Mouse (Mus musculus) intestine, embryonic 16.5 days (tissue): ENCODE results near the gene Rsph3a. TPM values are rescaled to one million over a fixed set of nuclear protein-coding genes. Genes with fewer than 3 reads are reported as not detected.
"Not testable (repeated sequence)": the region's sequence is repeated elsewhere in the genome, so short reads cannot be mapped to it uniquely, and the experiment has no call there.

Experiments used
- ATAC-seq: fragments of 200-750 bp; cut with Nextera tagmentation; 2 replicates; pipeline ENCODE4 v1.8.0; 2017; ENCODE audit warnings: moderate TSS enrichment, moderate library complexity
- H3K27ac ChIP-seq: fragments of 300-500 bp; sonication (generic); 2 replicates; pipeline ENCODE4 v1.5.1; 2014; ENCODE audit warnings: mild to moderate bottlenecking, low read length
- H3K27me3 ChIP-seq: fragments of 300-500 bp; sonication (generic); replicated peaks from 2 replicates; pipeline ENCODE4 v1.6.1; 2014; ENCODE audit warnings: low read length, control low read depth, mixed read lengths; ENCODE audit not compliant: control insufficient read depth, insufficient read depth
- H3K36me3 ChIP-seq: fragments of 300-500 bp; sonication (generic); 2 replicates; pipeline ENCODE4 v1.6.1; 2014; ENCODE audit warnings: low read length, control low read depth; ENCODE audit not compliant: control insufficient read depth, insufficient read depth
- H3K4me1 ChIP-seq: fragments of 300-500 bp; sonication (generic); 2 replicates; pipeline ENCODE4 v1.6.1; 2014; ENCODE audit warnings: low read length, control low read depth, mixed read lengths; ENCODE audit not compliant: control insufficient read depth, insufficient read depth
- H3K4me2 ChIP-seq: fragments of 300-500 bp; sonication (generic); 2 replicates; pipeline ENCODE4 v1.6.1; 2014; ENCODE audit warnings: low read depth, low read length, control low read depth
- H3K4me3 ChIP-seq: fragments of 300-500 bp; sonication (generic); 2 replicates; pipeline ENCODE4 v1.5.1; 2014; ENCODE audit warnings: mild to moderate bottlenecking, low read length
- H3K9ac ChIP-seq: fragments of 300-500 bp; sonication (generic); 2 replicates; pipeline ENCODE4 v1.6.1; 2014; ENCODE audit warnings: low read depth, low read length
- H3K9me3 ChIP-seq: fragments of 300-500 bp; sonication (generic); 2 replicates; pipeline ENCODE4 v1.6.1; 2016; ENCODE audit warnings: low read length, control low read depth; ENCODE audit not compliant: control insufficient read depth
- WGBS: fragments of 180-500 bp; shearing (Covaris S2); extraction: QIAGEN DNeasy Blood & Tissue Kit; methylation state at CpG from one replicate; pipeline ENCODE4 v1.1.7; 2014; 5-methylcytosine and 5-hydroxymethylcytosine counted together
- polyA plus RNA-seq: library from polyadenylated mRNA; unstranded; fragments of >200 nt; fragmentation: Nextera tagmentation; extraction: Ambion mirVana; gene quantifications from 2 replicates; pipeline ENCODE4 v1.2.1, GENCODE M21; 2015

Rsph3a gene
- polyA plus RNA-seq, result 46.4 and 50.7 TPM in 2 replicates

- not testable (repeated sequence) for H3K36me3 ChIP-seq, H3K9me3 ChIP-seq, H3K27me3 ChIP-seq, H3K4me1 ChIP-seq
- Histone ChIP-seq H3K4me2 (peak within 1 kb of the TSS; percentile 66), H3K27ac (peak within 1 kb of the TSS; percentile 85), H3K9ac (peak within 1 kb of the TSS; percentile 64), H3K4me3 (peak within 1 kb of the TSS; percentile 51)
- ATAC-seq, result peak; percentile 99
- WGBS, result 2% methylated on average over 58 of the region's 58 CpGs
Measured at GRCm38 (mm10) chr17:7945117-7946052, at the start of gene Rsph3a. Gene Rsph3a (plus strand): TSS chr17:7945614.

GRCm38 (mm10) chr17:7896047-7896635 lies 49.3 kb upstream of the Rsph3a start:
- Histone ChIP-seq H3K9ac (no peak overlapping the region), H3K4me1 (no peaks in the 10 kb centered on the region), H3K4me3 (no peak overlapping the region), H3K4me2 (no peak overlapping the region), H3K27me3 (no peaks in the 10 kb centered on the region), H3K27ac (no peak overlapping the region), H3K36me3 (no peaks in the 10 kb centered on the region), H3K9me3 (no peaks in the 10 kb centered on the region)
- 64% methylated on average over 10 of the region's 10 CpGs for whole genome bisulfite sequencing
- ATAC-seq, result no peak

- Histone ChIP-seq H3K4me1 (no peaks in the 10 kb centered on the region), H3K9ac (no peak overlapping the region), H3K27me3 (no peaks in the 10 kb centered on the region), H3K9me3 (no peaks in the 10 kb centered on the region), H3K36me3 (no peaks in the 10 kb centered on the region), H3K27ac (no peak overlapping the region), H3K4me3 (no peak overlapping the region), H3K4me2 (no peak overlapping the region)
- 79% methylated on average over 11 of the region's 11 CpGs for WGBS
- no peak for ATAC-seq
Measured at GRCm38 (mm10) chr17:7897120-7897519, 48.3 kb upstream of the Rsph3a start.

GRCm38 (mm10) chr17:7897756-7898155 lies 47.7 kb upstream of the Rsph3a start:
- H3K4me1 ChIP-seq, result no peaks in the 10 kb centered on the region
- no peak for ATAC-seq
- H3K4me2 ChIP-seq, result no peak overlapping the region
- WGBS, result 80% methylated on average over 4 of the region's 4 CpGs
- no peak overlapping the region for H3K9ac ChIP-seq
- no peaks in the 10 kb centered on the region for H3K27me3 ChIP-seq
- no peak overlapping the region for H3K27ac ChIP-seq
- H3K4me3 ChIP-seq, result no peak overlapping the region
- no peaks in the 10 kb centered on the region for H3K36me3 ChIP-seq
- no peaks in the 10 kb centered on the region for H3K9me3 ChIP-seq

- H3K27me3 ChIP-seq, result no peaks in the 10 kb centered on the region
- WGBS, result 60% methylated on average over 6 of the region's 6 CpGs
- no peak overlapping the region for H3K9ac ChIP-seq
Measured at GRCm38 (mm10) chr17:7899233-7899632, 46.2 kb upstream of the Rsph3a start.

GRCm38 (mm10) chr17:7899961-7900360 lies 45.5 kb upstream of the Rsph3a start:
- H3K36me3 ChIP-seq, result no peaks in the 10 kb centered on the region
- H3K4me1 ChIP-seq, result no peaks in the 10 kb centered on the region
- H3K9ac ChIP-seq, result no peak overlapping the region
- 77% methylated on average over 4 of the region's 4 CpGs for WGBS
- H3K4me2 ChIP-seq, result no peak overlapping the region
- H3K4me3 ChIP-seq, result no peak overlapping the region
- ATAC-seq, result no peak
- no peaks in the 10 kb centered on the region for H3K9me3 ChIP-seq
- H3K27me3 ChIP-seq, result no peaks in the 10 kb centered on the region
- no peak overlapping the region for H3K27ac ChIP-seq

More at GRCm38 (mm10) chr17:7899233-7899632, 46.2 kb upstream of the Rsph3a start:
- H3K4me1 ChIP-seq, result no peaks in the 10 kb centered on the region
- H3K27ac ChIP-seq, result no peak overlapping the region
- H3K9me3 ChIP-seq, result no peaks in the 10 kb centered on the region
- no peak for ATAC-seq
- H3K4me3 ChIP-seq, result no peak overlapping the region
- no peaks in the 10 kb centered on the region for H3K36me3 ChIP-seq
- no peak overlapping the region for H3K4me2 ChIP-seq

- Histone ChIP-seq H3K4me1 (no peaks in the 10 kb centered on the region), H3K36me3 (no peaks in the 10 kb centered on the region), H3K27ac (no peak overlapping the region), H3K9me3 (no peaks in the 10 kb centered on the region), H3K4me2 (no peak overlapping the region), H3K27me3 (no peaks in the 10 kb centered on the region), H3K9ac (no peak overlapping the region), H3K4me3 (no peak overlapping the region)
- WGBS, result 88% methylated on average over 2 of the region's 2 CpGs
- ATAC-seq, result no peak
Measured at GRCm38 (mm10) chr17:7901536-7901935, 43.9 kb upstream of the Rsph3a start.

- ATAC-seq, result no peak
- 73% methylated on average over 3 of the region's 3 CpGs for WGBS
Measured at GRCm38 (mm10) chr17:7902362-7902761, 43.1 kb upstream of the Rsph3a start.

GRCm38 (mm10) chr17:7904992-7905391 lies 40.4 kb upstream of the Rsph3a start:
- no peaks in the 10 kb centered on the region for H3K27me3 ChIP-seq
- no peak overlapping the region for H3K9ac ChIP-seq
- no peaks in the 10 kb centered on the region for H3K9me3 ChIP-seq
- 49% methylated on average over 2 of the region's 2 CpGs for WGBS
- no peak overlapping the region for H3K4me3 ChIP-seq
- H3K4me2 ChIP-seq, result no peak overlapping the region
- no peaks in the 10 kb centered on the region for H3K4me1 ChIP-seq
- no peak overlapping the region for H3K27ac ChIP-seq
- no peak for ATAC-seq
- H3K36me3 ChIP-seq, result no peaks in the 10 kb centered on the region

More at GRCm38 (mm10) chr17:7902362-7902761, 43.1 kb upstream of the Rsph3a start:
- H3K9ac ChIP-seq, result no peak overlapping the region
- no peak overlapping the region for H3K4me3 ChIP-seq
- no peaks in the 10 kb centered on the region for H3K36me3 ChIP-seq
- H3K4me2 ChIP-seq, result no peak overlapping the region
- H3K27me3 ChIP-seq, result no peaks in the 10 kb centered on the region
- H3K4me1 ChIP-seq, result no peaks in the 10 kb centered on the region
- no peak overlapping the region for H3K27ac ChIP-seq
- H3K9me3 ChIP-seq, result no peaks in the 10 kb centered on the region
